Mouse (Mus musculus): ENCODE data around the gene Dnaaf5.

- TF ChIP-seq CTCF (IDR thresholded peaks at IDR 0.05; ENCODE audit: insufficient read depth, low read length) (no peak), POLR2A (IDR thresholded peaks at IDR 0.05; ENCODE audit: borderline replicate concordance, extremely low read depth, low read depth, low read length) (no peak)
Measured at GRCm38 (mm10) chr5:139114876-139115275, 35.1 kb upstream of the Dnaaf5 start.
